Mouse (Mus musculus): ENCODE data around the gene Phf23. TPM values are rescaled to one million over a fixed set of nuclear protein-coding genes. Genes with fewer than 3 reads are reported as not detected.

Phf23 gene
- polyA plus RNA-seq, 1 experiment, result 117 TPM

DNA sequence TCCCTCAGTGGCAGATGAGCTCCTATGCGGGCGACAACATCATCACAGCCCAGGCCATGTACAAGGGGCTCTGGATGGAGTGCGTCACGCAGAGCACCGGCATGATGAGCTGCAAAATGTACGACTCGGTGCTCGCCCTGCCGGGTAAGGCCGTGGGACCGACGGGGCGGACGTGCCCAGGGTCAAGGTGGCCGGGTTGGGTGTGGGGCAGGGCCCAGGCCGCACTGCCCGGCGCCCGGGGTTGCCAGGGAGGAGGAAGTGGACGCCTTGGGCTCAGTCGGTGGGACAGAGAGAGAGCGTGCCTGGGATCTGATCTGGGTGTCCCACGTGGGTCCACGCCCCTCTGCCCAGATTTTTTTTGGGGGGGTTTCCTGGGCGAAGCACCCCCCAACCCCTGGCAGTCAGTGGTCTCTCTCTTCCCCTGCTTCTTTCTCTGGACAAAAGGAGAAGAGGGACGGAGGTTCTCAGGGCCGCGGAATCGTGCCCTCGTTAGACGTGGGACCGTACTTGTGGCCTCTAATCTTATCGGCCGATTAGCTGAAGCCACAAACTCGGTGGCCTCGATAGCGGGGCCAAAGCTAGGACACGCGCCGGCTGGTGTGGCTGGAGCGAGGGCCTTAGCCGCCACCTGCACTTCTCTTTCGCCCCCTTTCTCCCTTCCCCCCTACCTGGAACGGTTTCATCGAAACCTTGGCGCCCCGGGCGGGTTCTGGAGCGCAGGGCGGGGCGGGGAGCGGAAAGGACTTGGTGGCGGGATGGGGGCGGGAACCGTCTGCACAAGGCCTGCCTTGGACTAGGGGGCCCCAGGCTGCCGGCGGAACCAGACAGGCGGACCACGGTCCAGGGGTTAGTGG is 29.3 kb upstream of the Phf23 start:
- TF ChIP-seq GATA1 (IDR thresholded peaks at IDR 0.05; ENCODE audit: low read length), result no peak

DNA sequence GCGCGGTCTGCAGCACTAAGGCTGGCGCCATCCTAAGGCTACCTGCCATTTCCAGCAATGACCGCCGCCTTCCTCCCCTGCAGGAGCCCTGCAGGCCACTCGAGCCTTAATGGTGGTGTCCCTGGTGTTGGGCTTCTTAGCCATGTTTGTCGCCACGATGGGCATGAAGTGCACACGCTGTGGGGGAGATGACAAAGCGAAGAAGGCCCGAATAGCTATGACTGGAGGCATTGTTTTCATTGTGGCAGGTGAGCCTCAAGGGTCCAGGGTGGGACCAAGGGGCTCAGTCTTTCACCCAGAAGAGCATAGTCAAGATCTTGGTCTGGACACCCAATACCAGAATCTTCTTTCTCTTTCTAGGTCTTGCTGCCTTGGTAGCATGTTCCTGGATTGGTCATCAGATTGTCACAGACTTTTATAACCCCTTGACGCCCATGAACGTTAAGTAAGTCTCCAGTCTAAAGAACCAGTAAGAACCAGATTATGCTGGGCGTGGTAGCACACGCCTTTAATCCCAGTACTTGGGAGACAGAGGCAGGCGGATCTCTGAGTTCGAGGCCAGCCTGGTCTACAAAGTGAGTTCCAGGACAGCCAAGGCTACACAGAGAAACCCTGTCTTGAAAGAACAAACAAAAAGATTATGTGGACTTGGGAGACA is 28.6 kb upstream of the Phf23 start:
- TF ChIP-seq GATA1 (IDR thresholded peaks at IDR 0.05; ENCODE audit: low read length), result no peak

DNA sequence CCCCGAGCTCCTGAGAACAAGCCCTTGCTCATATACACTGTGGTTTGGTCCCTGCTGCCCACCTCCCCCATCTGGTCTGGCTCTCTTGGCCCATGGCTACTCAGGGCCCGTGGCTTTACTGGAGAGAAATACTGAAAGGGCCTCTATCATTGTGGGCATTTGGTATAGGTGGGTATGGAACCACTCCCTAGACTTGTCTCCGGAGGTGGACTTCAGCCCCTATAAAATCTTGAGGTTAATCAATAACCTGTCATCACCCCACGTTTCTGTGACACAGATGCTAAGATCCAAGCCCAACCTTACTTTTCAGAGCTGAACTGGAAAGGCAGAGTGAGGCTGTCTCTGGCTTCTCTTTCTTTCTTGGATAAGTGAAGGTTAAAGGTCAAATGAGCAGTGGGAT is 26.8 kb upstream of the Phf23 start:
- no peak for TF ChIP-seq GATA1 (IDR thresholded peaks at IDR 0.05; ENCODE audit: low read length)

DNA sequence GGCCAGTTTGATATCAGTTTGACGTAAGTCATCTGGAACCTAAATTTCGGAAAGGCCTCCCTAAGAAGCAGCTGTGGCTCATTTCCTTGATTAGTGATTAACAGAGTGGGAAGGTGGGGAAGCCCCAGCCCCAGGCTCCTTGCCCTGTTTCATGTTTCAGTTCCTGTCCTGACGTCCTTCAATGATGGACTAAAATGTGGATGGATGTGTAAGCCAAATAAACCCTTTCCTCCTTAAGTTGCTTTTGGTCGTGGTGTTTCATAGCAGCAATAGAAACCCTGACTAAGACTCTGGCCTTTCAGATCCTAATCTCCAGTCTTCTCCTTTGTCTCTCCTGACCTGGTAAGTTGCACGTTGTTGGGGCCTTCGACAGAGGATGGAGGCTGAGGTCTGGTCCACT is 25.4 kb upstream of the Phf23 start:
- no peak for TF ChIP-seq GATA1 (IDR thresholded peaks at IDR 0.05; ENCODE audit: low read length)

DNA sequence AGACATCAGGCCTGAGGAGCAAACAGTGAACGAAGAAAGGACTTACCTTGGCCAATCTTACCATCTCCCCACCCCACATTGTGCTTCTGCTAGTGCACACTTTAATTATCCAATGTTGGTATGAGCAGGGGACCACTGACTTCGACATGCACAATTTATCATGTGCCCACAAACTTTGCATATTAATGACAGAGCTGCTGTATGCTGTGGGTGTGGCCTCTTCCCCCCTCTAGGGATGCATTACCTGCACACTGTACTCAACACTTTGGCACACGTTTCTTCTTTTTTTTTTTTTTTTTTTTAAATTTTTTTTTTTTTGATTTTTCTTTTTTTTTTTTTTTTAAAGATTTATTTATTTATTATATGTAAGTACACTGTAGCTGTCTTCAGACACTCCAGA is 24.8 kb upstream of the Phf23 start:
- TF ChIP-seq GATA1 (IDR thresholded peaks at IDR 0.05; ENCODE audit: low read length), result no peak

DNA sequence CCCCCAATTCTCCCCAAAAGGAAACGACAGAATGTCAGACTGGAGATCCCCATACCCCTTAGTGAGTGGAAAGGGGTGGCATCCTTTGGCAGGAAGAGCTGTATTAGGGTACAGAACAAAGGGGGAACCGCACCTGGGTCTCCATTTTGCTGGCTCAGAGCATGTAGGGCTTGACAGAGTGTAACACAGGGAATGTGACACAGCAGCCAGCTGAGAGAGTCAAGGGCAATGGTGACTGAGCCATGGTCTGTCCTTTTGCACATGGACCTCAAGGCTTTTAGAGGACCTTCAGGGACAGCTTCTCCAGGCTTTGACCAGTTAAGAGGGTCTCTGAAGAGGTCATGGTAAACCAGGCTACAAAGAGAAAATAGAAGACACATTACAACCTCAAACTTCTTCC is 20.7 kb upstream of the Phf23 start:
- TF ChIP-seq GATA1 (IDR thresholded peaks at IDR 0.05; ENCODE audit: low read length), result no peak

DNA sequence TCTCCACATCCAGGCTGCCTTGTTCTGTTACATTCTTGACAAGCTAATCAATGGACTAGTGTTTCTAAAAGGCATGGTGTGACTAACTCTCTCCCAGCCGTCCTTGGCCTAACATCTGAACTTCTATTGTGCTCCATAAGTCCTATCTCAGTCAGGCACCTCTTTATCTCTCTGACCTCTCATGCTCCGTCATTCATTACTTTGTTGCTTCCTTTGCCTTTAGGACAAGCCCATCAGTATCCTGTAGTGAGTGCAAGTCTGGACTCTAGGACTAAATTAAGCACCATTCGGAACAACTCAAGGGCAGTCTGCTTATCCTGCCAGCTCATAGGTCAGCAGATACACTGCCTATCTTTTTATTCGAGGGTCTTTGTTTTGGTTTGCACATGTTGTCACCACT is 19.3 kb upstream of the Phf23 start:
- no peak for TF ChIP-seq GATA1 (IDR thresholded peaks at IDR 0.05; ENCODE audit: low read length)

DNA sequence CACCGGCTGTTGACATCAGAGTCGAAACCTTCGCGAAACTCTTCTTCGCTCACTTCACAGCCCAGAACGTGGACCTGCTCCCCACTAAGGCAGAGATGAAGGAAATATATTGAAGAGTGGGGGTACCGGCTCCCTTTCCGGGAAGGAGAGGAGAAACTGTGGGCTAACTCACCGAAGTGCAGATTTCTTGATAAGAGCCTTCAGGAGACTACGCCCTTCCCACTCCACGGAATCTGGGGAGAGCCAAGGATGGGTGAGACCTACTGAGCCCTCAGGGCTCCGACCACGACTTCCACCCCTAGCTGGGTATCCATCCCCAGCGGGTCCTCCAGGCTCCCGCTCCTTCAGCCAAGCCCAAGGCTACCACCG is 15.8 kb upstream of the Phf23 start:
- TF ChIP-seq GATA1 (IDR thresholded peaks at IDR 0.05; ENCODE audit: low read length), result no peak

DNA sequence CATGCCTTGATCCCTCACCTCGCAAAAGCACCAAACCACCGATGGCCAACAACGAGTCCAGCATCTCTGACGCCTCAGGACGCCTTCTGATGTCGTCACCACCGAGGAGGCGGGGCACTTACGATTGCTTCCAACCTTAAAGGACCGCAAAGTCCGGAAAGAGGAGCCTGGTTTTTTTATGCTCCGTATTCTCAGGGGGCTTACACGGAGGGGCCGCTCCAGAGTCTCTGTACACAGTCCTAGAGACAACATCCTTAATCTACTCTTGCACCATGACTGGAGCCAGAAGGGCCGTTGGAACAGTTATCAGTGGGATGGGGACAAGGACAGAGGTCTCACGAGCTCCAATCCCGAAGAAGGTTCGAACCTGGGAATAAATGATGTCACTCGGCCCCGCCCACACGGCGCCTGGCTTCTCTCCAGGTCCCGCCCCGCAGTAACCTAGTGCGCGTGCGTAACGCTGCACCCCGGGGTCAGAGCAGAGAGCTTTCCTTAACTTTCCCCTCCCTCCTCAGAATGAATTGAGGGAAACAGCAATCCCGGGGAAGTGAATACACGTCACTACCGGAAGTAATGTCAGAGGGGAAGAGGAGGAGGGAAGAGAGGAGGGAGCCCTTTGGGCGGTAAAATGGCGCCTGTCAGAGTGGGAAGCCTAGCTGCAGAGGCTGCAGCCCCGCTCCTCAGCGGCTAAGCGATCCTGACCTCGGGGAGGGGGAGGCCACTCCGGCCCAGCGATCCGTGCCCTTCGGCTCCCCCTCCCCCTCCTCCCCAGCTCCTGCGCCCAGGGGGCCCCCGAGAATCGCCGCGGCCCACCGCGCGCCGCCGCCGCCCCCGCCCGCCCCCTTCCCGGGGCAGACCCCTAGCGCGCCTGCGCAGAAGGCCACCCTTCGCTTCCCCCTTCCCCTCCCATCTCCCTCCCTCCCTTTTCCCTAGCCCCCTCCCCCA is 15.1 kb upstream of the Phf23 start:
- TF ChIP-seq GATA1 (IDR thresholded peaks at IDR 0.05; ENCODE audit: low read length), result no peak

DNA sequence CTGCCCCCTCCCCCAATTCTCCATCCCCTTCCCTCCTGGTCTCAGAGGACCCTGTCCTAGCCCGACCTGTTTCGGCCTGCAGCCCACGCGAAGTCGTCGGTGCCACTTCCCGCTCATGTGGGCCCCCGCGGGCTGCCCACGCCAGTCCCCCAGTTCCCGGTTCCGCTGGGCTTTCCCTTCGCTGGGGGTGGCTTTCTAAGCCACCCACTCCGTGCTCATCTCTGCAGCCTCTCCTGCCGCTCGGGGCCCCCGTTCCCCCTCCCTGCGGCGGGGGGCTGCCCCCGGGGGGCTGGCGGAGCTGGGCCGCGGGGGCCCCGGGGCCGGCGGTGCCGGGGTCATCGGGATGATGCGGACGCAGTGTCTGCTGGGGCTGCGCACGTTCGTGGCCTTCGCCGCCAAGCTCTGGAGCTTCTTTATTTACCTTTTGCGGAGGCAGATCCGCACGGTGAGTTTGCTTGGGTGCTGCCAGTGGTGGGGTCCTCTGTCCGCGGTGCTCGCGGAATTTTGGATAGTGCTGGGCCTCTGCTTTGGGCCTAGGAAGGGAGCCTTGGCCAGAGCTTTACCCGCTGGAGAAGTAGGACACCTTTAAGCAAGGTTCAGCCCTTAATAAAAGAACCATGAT is 14.3 kb upstream of the Phf23 start, which contains the start of gene Ctdnep1:
Gene Ctdnep1 (plus strand): TSS at position 16 of the 622 bp plus-strand sequence.
- TF ChIP-seq GATA1 (IDR thresholded peaks at IDR 0.05; ENCODE audit: low read length), result no peak

DNA sequence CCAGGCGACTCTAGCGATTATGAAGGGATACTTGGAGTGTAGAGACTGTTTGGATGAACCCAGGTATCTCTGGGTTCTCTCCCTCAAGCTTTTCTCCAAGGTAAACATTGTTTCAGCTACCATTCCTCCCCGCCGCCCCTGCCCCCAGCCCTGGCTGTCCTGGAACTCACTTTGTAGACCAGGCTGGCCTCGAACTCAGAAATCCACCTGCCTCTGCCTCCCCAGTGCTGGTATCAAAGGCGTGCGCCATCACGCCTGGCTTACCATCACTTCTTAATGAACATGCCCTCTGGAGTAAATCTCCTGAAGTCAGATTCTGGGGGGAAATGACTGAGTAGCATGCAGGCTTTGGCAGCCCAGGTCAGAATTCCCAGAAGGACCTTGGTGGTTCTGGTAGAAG is 13.4 kb upstream of the Phf23 start, which contains the start of gene Elp5:
Gene Elp5 (minus strand): TSS at position 293 of the 400 bp plus-strand sequence.
- no peak for TF ChIP-seq GATA1 (IDR thresholded peaks at IDR 0.05; ENCODE audit: low read length)

DNA sequence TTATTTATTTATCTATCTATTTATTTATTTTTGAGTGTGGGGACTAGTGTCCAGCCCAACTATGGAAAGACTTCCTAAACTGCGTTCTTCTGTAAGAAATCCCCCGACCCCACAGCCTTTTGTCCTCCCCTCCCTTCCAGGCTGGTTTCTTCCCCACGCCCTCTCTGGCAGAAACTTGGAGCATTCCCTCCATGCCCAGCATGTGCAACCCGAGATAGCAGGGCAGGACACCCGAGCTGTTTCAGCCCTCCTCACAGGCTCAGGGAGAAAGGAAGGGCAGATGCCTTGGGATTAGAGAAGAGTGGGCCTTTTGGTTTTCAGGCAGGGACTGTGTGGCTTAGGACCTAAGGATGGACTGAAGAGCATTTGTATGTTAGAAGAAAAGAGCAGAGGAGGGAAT is 12.7 kb upstream of the Phf23 start:
- no peak for TF ChIP-seq GATA1 (IDR thresholded peaks at IDR 0.05; ENCODE audit: low read length)

DNA sequence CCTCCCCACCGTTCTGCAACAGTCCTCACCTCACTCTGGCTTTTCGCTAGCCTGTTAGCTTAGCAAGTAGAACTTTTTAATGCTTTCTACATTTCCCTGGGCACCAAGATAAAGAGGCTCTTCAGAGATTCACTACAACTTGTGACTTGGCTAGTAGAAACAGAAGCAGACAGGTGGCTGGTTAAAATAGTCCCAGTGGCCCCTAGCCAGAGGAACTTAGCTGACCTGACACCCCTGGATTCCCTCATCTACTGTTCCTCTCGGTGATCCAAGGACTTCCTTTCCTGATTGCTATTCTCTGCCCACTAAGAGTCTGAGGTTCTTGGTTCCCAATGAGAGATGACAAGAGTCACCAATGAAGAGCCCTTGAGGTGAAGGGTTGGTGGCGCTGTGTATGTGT is 12.2 kb upstream of the Phf23 start:
- no peak for TF ChIP-seq GATA1 (IDR thresholded peaks at IDR 0.05; ENCODE audit: low read length)

DNA sequence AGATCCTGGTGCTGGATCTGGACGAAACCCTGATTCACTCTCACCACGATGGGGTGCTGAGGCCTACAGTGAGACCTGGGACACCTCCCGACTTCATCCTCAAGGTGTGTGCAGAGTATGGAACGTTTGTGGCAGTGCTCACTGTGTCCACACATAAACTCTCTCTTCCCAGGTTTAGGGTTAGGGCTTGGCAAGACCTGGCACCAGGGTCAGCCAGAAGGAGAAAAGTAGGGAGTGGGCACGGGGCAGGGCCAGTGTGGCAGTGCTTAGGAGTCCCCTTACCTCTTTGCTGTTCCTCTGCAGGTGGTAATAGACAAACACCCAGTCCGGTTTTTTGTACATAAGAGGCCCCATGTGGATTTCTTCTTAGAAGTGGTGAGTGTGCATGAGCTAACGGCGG is 11.1 kb upstream of the Phf23 start:
- TF ChIP-seq GATA1 (IDR thresholded peaks at IDR 0.05; ENCODE audit: low read length), result no peak

DNA sequence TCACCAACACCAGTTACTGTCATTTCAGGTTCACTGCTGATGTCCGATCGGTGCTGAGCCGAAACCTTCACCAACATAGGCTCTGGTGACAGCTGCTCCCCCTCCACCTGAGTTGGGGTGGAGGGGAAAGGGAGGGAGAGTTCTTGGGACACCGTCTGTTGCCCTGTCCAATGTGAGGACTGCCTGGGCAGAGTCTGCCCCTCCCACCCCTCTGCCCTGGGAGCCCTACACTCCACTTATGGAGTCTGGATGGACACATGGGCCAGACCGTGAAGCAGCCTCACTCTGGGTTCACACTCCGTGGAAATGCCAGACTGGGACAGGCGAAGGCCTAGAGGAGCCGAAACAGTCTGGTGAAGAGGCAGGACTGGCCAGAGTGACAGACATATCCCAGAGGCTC is 5.6 kb upstream of the Phf23 start:
- TF ChIP-seq GATA1 (IDR thresholded peaks at IDR 0.05; ENCODE audit: low read length), result no peak

Measured in G1E-ER4 (cell line).